Mouse (Mus musculus) lung, embryonic 16.5 days (tissue): ENCODE results near the gene Csnk1g2. TPM values are rescaled to one million over a fixed set of nuclear protein-coding genes. Genes with fewer than 3 reads are reported as not detected.

Source experiments
- ATAC-seq: fragments of 200-750 bp; cut with Nextera tagmentation; 2 replicates; pipeline ENCODE4 v1.8.0; 2017; ENCODE audit warnings: low read depth, mild to moderate bottlenecking, moderate library complexity
- H3K27ac ChIP-seq: fragments of 300-500 bp; sonication (generic); 2 replicates; pipeline ENCODE4 v1.5.1; 2014; ENCODE audit warnings: mild to moderate bottlenecking, control low read depth, low read length
- H3K27me3 ChIP-seq: fragments of 300-500 bp; sonication (generic); 2 replicates; pipeline ENCODE4 v1.6.1; 2014; ENCODE audit warnings: low read depth, low read length, mixed read lengths; ENCODE audit not compliant: control insufficient read depth, insufficient read depth
- H3K36me3 ChIP-seq: fragments of 300-500 bp; sonication (generic); 2 replicates; pipeline ENCODE4 v1.6.1; 2014; ENCODE audit warnings: low read length; ENCODE audit not compliant: control insufficient read depth, insufficient read depth
- H3K4me1 ChIP-seq: fragments of 300-500 bp; sonication (generic); replicated peaks from 2 replicates; pipeline ENCODE4 v1.6.1; 2014; ENCODE audit warnings: low read length, mixed read lengths; ENCODE audit not compliant: control insufficient read depth, insufficient read depth
- H3K4me2 ChIP-seq: fragments of 300-500 bp; sonication (generic); 2 replicates; pipeline ENCODE4 v1.6.1; 2014; ENCODE audit warnings: low read depth, low read length, control low read depth
- H3K4me3 ChIP-seq: fragments of 300-500 bp; sonication (generic); 2 replicates; pipeline ENCODE4 v1.5.1; 2014; ENCODE audit warnings: mild to moderate bottlenecking, low read length, control low read depth
- H3K9ac ChIP-seq: fragments of 300-500 bp; sonication (generic); 2 replicates; pipeline ENCODE4 v1.6.1; 2014; ENCODE audit warnings: low read length, control low read depth
- H3K9me3 ChIP-seq: fragments of 300-500 bp; sonication (generic); 2 replicates; pipeline ENCODE4 v1.6.1; 2016; ENCODE audit warnings: low read length; ENCODE audit not compliant: control insufficient read depth
- WGBS: fragments of 180-500 bp; shearing (Covaris S2); extraction: QIAGEN DNeasy Blood & Tissue Kit; methylation state at CpG from one replicate; pipeline ENCODE4 v1.1.7; 2014; 5-methylcytosine and 5-hydroxymethylcytosine counted together
- polyA plus RNA-seq: library from polyadenylated mRNA; unstranded; fragments of >200 nt; fragmentation: Nextera tagmentation; extraction: Ambion mirVana; gene quantifications from 2 replicates; pipeline ENCODE4 v1.2.1, GENCODE M21; 2015

Csnk1g2 gene
- polyA plus RNA-seq, 1 experiment from 2014 or later: 38.4 TPM

GRCm38 (mm10) chr10:80671936-80672690 is 49.5 kb downstream of the Csnk1g2 start:
- no peak overlapping the region for H3K9ac ChIP-seq
- 83% methylated on average over 11 of the region's 11 CpGs for WGBS
- H3K4me3 ChIP-seq: no peak overlapping the region
- H3K9me3 ChIP-seq: no peaks in the 10 kb centered on the region
- H3K36me3 ChIP-seq: peaks cover 36% of the 10 kb centered on the region
- no peak overlapping the region for H3K4me2 ChIP-seq
- H3K4me1 ChIP-seq: peaks cover 22% of the 10 kb centered on the region
- ATAC-seq: no peak
- no peak overlapping the region for H3K27ac ChIP-seq
- no peaks in the 10 kb centered on the region for H3K27me3 ChIP-seq

- no peaks in the 10 kb centered on the region for H3K27me3 ChIP-seq
- 83% methylated on average over 3 of the region's 3 CpGs for WGBS
- H3K4me1 ChIP-seq: peaks cover 38% of the 10 kb centered on the region
- no peak for ATAC-seq
- peak overlapping the region; percentile 72 for H3K4me2 ChIP-seq
- peak overlapping the region; percentile 94 for H3K4me3 ChIP-seq
- H3K27ac ChIP-seq: no peak overlapping the region
- H3K9me3 ChIP-seq: no peaks in the 10 kb centered on the region
- peaks cover 27% of the 10 kb centered on the region for H3K36me3 ChIP-seq
- peak overlapping the region; percentile 97; the same call in 1 of the 2 replicates for H3K9ac ChIP-seq
Observed at GRCm38 (mm10) chr10:80673690-80674089, 51.1 kb downstream of the Csnk1g2 start.

- Histone ChIP-seq H3K4me3 (peak overlapping the region; percentile 94), H3K4me1 (peaks cover 43% of the 10 kb centered on the region), H3K9ac (peak overlapping the region; percentile 97), H3K27ac (peak overlapping the region; percentile 14; the same call in 1 of the 2 replicates), H3K4me2 (peak overlapping the region; percentile 72), H3K9me3 (no peaks in the 10 kb centered on the region), H3K27me3 (no peaks in the 10 kb centered on the region), H3K36me3 (peaks cover 21% of the 10 kb centered on the region)
- no peak for ATAC-seq
- WGBS: 46% methylated on average over 5 of the region's 5 CpGs
Observed at GRCm38 (mm10) chr10:80674161-80674711, 51.6 kb downstream of the Csnk1g2 start.

GRCm38 (mm10) chr10:80674851-80675404 is 52.3 kb downstream of the Csnk1g2 start:
- H3K4me1 ChIP-seq: peaks cover 49% of the 10 kb centered on the region
- H3K27ac ChIP-seq: peak overlapping the region; percentile 79

GRCm38 (mm10) chr10:80675405-80676197 is 53.0 kb downstream of the Csnk1g2 start:
- Histone ChIP-seq H3K9ac (peak overlapping the region; percentile 97), H3K4me2 (peak overlapping the region; percentile 72), H3K4me3 (peak overlapping the region; percentile 94), H3K27me3 (no peaks in the 10 kb centered on the region), H3K4me1 (peaks cover 49% of the 10 kb centered on the region), H3K9me3 (no peaks in the 10 kb centered on the region), H3K27ac (peak overlapping the region; percentile 79), H3K36me3 (peaks cover 11% of the 10 kb centered on the region)
- WGBS: under 1% methylated on average over 41 of the region's 54 CpGs
- peak; percentile 4 for ATAC-seq

More at GRCm38 (mm10) chr10:80674851-80675404, 52.3 kb downstream of the Csnk1g2 start:
- peaks cover 15% of the 10 kb centered on the region for H3K36me3 ChIP-seq
- H3K4me2 ChIP-seq: peak overlapping the region; percentile 72
- no peaks in the 10 kb centered on the region for H3K9me3 ChIP-seq
- H3K4me3 ChIP-seq: peak overlapping the region; percentile 94
- peak overlapping the region; percentile 97 for H3K9ac ChIP-seq
- ATAC-seq: no peak
- 7% methylated on average over 6 of the region's 6 CpGs for WGBS
- H3K27me3 ChIP-seq: no peaks in the 10 kb centered on the region

GRCm38 (mm10) chr10:80676198-80676928 is 53.7 kb downstream of the Csnk1g2 start:
- peak overlapping the region; percentile 97 for H3K9ac ChIP-seq
- no peaks in the 10 kb centered on the region for H3K27me3 ChIP-seq
- H3K36me3 ChIP-seq: peaks cover 4% of the 10 kb centered on the region
- peak overlapping the region; percentile 72 for H3K4me2 ChIP-seq
- ATAC-seq: peak; percentile 91
- H3K9me3 ChIP-seq: no peaks in the 10 kb centered on the region
- H3K27ac ChIP-seq: peak overlapping the region; percentile 98
- under 1% methylated on average over 70 of the region's 78 CpGs for WGBS
- H3K4me1 ChIP-seq: peaks cover 49% of the 10 kb centered on the region
- H3K4me3 ChIP-seq: peak overlapping the region; percentile 94

- 20% methylated on average over 9 of the region's 9 CpGs for WGBS
- no peak for ATAC-seq
- Histone ChIP-seq H3K9me3 (no peaks in the 10 kb centered on the region), H3K36me3 (no peaks in the 10 kb centered on the region), H3K9ac (peak overlapping the region; percentile 80), H3K27ac (peak overlapping the region; percentile 98), H3K27me3 (no peaks in the 10 kb centered on the region), H3K4me1 (peaks cover 49% of the 10 kb centered on the region), H3K4me3 (peak overlapping the region; percentile 94), H3K4me2 (peak overlapping the region; percentile 71)
Observed at GRCm38 (mm10) chr10:80677128-80677875, 54.7 kb downstream of the Csnk1g2 start.

GRCm38 (mm10) chr10:80677942-80678436 is 55.4 kb downstream of the Csnk1g2 start, which contains the start of gene Mknk2:
TSS of gene Mknk2 (minus strand) at chr10:80678112.
- Histone ChIP-seq H3K9ac (peak within 1 kb of the TSS; percentile 80), H3K27ac (peak within 1 kb of the TSS; percentile 98), H3K4me3 (peak within 1 kb of the TSS; percentile 94), H3K27me3 (no peaks in the 10 kb centered on the region), H3K4me1 (peaks cover 46% of the 10 kb centered on the region), H3K4me2 (peak within 1 kb of the TSS; percentile 71), H3K36me3 (no peaks in the 10 kb centered on the region), H3K9me3 (no peaks in the 10 kb centered on the region)
- ATAC-seq: peak; percentile 67
- 2% methylated on average over 8 of the region's 8 CpGs for WGBS
